Mouse (Mus musculus) hindbrain, embryonic 15.5 days (tissue): ENCODE results near the gene Cend1. TPM values are rescaled to one million over a fixed set of nuclear protein-coding genes. Genes with fewer than 3 reads are reported as not detected.

Source experiments
- ATAC-seq: fragments of 200-750 bp; cut with Nextera tagmentation; 2 replicates; pipeline ENCODE4 v1.8.0; 2017; ENCODE audit warnings: low read depth, moderate number of reproducible peaks, moderate TSS enrichment; ENCODE audit not compliant: low FRiP score
- H3K27ac ChIP-seq: fragments of 300-500 bp; sonication (generic); replicated peaks from 2 replicates; pipeline ENCODE4 v1.5.1; 2015; ENCODE audit warnings: mild to moderate bottlenecking, inconsistent platforms
- H3K27me3 ChIP-seq: fragments of 300-500 bp; sonication (generic); 2 replicates; pipeline ENCODE4 v1.6.1; 2015; ENCODE audit warnings: control low read depth, inconsistent platforms
- H3K36me3 ChIP-seq: fragments of 300-500 bp; sonication (generic); 2 replicates; pipeline ENCODE4 v1.6.1; 2015; ENCODE audit warnings: control low read depth, inconsistent platforms
- H3K4me1 ChIP-seq: fragments of 300-500 bp; sonication (generic); replicated peaks from 2 replicates; pipeline ENCODE4 v1.6.1; 2015; ENCODE audit warnings: control low read depth, inconsistent platforms
- H3K4me2 ChIP-seq: fragments of 300-500 bp; sonication (generic); 2 replicates; pipeline ENCODE4 v1.6.1; 2015; ENCODE audit warnings: moderate library complexity, mild to moderate bottlenecking, inconsistent platforms
- H3K4me3 ChIP-seq: fragments of 300-500 bp; sonication (generic); 2 replicates; pipeline ENCODE4 v1.5.1; 2015; ENCODE audit warnings: mild to moderate bottlenecking, inconsistent platforms
- H3K9ac ChIP-seq: fragments of 300-500 bp; sonication (generic); 2 replicates; pipeline ENCODE4 v1.6.1; 2015; ENCODE audit warnings: inconsistent platforms
- H3K9me3 ChIP-seq: fragments of 300-500 bp; sonication (generic); 2 replicates; pipeline ENCODE4 v1.6.1; 2016; ENCODE audit warnings: control low read depth, inconsistent platforms
- WGBS: fragments of 180-500 bp; shearing (Covaris S2); methylation state at CpG from one replicate; pipeline ENCODE4 v1.1.7; 2015; 5-methylcytosine and 5-hydroxymethylcytosine counted together
- polyA plus RNA-seq: library from polyadenylated mRNA; unstranded; fragments of >200 nt; fragmentation: Nextera tagmentation; extraction: Ambion mirVana; gene quantifications from 2 replicates; pipeline ENCODE4 v1.2.1, GENCODE M21; 2015

Cend1 gene
- polyA plus RNA-seq, 1 experiment from 2014 or later = 184 TPM

- H3K9me3 ChIP-seq = no peaks in the 10 kb centered on the region
- no peak overlapping the region for H3K27ac ChIP-seq
- no peaks in the 10 kb centered on the region for H3K27me3 ChIP-seq
- peaks cover 51% of the 10 kb centered on the region for H3K4me1 ChIP-seq
- WGBS = 94% methylated on average over 11 of the region's 11 CpGs
- no peak overlapping the region for H3K4me2 ChIP-seq
- H3K4me3 ChIP-seq = no peak overlapping the region
- H3K36me3 ChIP-seq = no peaks in the 10 kb centered on the region
- ATAC-seq = no peak
- no peak overlapping the region for H3K9ac ChIP-seq
Observed at GRCm38 (mm10) chr7:141439811-141440210, 10.5 kb upstream of the Cend1 start.

GRCm38 (mm10) chr7:141439140-141439679, 9.9 kb upstream of the Cend1 start:
- Histone ChIP-seq H3K4me2 (no peak overlapping the region), H3K9me3 (no peaks in the 10 kb centered on the region), H3K27me3 (no peaks in the 10 kb centered on the region), H3K27ac (no peak overlapping the region), H3K4me3 (no peak overlapping the region), H3K4me1 (peaks cover 57% of the 10 kb centered on the region), H3K9ac (no peak overlapping the region), H3K36me3 (no peaks in the 10 kb centered on the region)
- 95% methylated on average over 10 of the region's 10 CpGs for WGBS
- ATAC-seq = no peak

GRCm38 (mm10) chr7:141438201-141438968, 9.1 kb upstream of the Cend1 start:
- WGBS = 94% methylated on average over 12 of the region's 12 CpGs
- Histone ChIP-seq H3K27ac (peak overlapping the region; percentile 80; the same call in 1 of the 2 replicates), H3K4me2 (peak overlapping the region; percentile 84; the same call in 1 of the 2 replicates), H3K9ac (peak overlapping the region; percentile 61; the same call in 1 of the 2 replicates), H3K27me3 (no peaks in the 10 kb centered on the region), H3K9me3 (no peaks in the 10 kb centered on the region), H3K4me1 (peaks cover 57% of the 10 kb centered on the region), H3K4me3 (peak overlapping the region; percentile 54; the same call in 1 of the 2 replicates), H3K36me3 (no peaks in the 10 kb centered on the region)
- ATAC-seq = no peak

- Histone ChIP-seq H3K36me3 (peaks cover 7% of the 10 kb centered on the region; the same call in 1 of the 2 replicates), H3K4me3 (peak within 1 kb of the TSS; percentile 54), H3K27ac (peak within 1 kb of the TSS; percentile 80), H3K9ac (peak within 1 kb of the TSS; percentile 61), H3K4me2 (peak within 1 kb of the TSS; percentile 84), H3K4me1 (peaks cover 57% of the 10 kb centered on the region), H3K9me3 (no peaks in the 10 kb centered on the region), H3K27me3 (no peaks in the 10 kb centered on the region)
- whole genome bisulfite sequencing = 5% methylated on average over 53 of the region's 53 CpGs
- ATAC-seq = peak; percentile 80
Observed at GRCm38 (mm10) chr7:141437178-141438120, 8.2 kb upstream of the Cend1 start, which contains the start of gene Slc25a22. TSS of gene Slc25a22 (minus strand) at chr7:141437892.

- ATAC-seq = no peak
Observed at GRCm38 (mm10) chr7:141436523-141436892, 7.2 kb upstream of the Cend1 start.

GRCm38 (mm10) chr7:141435856-141436522, 6.7 kb upstream of the Cend1 start:
- Histone ChIP-seq H3K27me3 (no peaks in the 10 kb centered on the region), H3K4me3 (peak overlapping the region; percentile 61), H3K9me3 (no peaks in the 10 kb centered on the region), H3K27ac (no peak overlapping the region), H3K4me2 (peak overlapping the region; percentile 84), H3K36me3 (peaks cover 21% of the 10 kb centered on the region), H3K4me1 (peaks cover 63% of the 10 kb centered on the region), H3K9ac (peak overlapping the region; percentile 68; the same call in 1 of the 2 replicates)
- no peak for ATAC-seq
- WGBS = 70% methylated on average over 9 of the region's 9 CpGs

More at GRCm38 (mm10) chr7:141436523-141436892, 7.2 kb upstream of the Cend1 start:
- Histone ChIP-seq H3K27ac (peak overlapping the region; percentile 80; the same call in 1 of the 2 replicates), H3K36me3 (peaks cover 16% of the 10 kb centered on the region), H3K4me3 (peak overlapping the region; percentile 54), H3K4me2 (peak overlapping the region; percentile 84), H3K9me3 (no peaks in the 10 kb centered on the region), H3K9ac (peak overlapping the region; percentile 61; the same call in 1 of the 2 replicates), H3K27me3 (no peaks in the 10 kb centered on the region), H3K4me1 (peaks cover 63% of the 10 kb centered on the region)
- 38% methylated on average over 2 of the region's 2 CpGs for WGBS

GRCm38 (mm10) chr7:141435129-141435855, 6.0 kb upstream of the Cend1 start:
- ATAC-seq = peak; percentile 10; the same call in 1 of the 2 replicates
- peaks cover 64% of the 10 kb centered on the region for H3K4me1 ChIP-seq
- WGBS = 4% methylated on average over 17 of the region's 17 CpGs

GRCm38 (mm10) chr7:141434464-141434863, 5.2 kb upstream of the Cend1 start:
- Histone ChIP-seq H3K36me3 (peaks cover 30% of the 10 kb centered on the region), H3K4me2 (peak overlapping the region; percentile 84), H3K4me1 (peaks cover 72% of the 10 kb centered on the region), H3K4me3 (peak overlapping the region; percentile 61), H3K27me3 (no peaks in the 10 kb centered on the region), H3K27ac (peak overlapping the region; percentile 84), H3K9ac (peak overlapping the region; percentile 68), H3K9me3 (no peaks in the 10 kb centered on the region)
- peak; percentile 12; the same call in 1 of the 2 replicates for ATAC-seq
- 9% methylated on average over 8 of the region's 8 CpGs for WGBS

More at GRCm38 (mm10) chr7:141435129-141435855, 6.0 kb upstream of the Cend1 start:
- H3K9ac ChIP-seq = peak overlapping the region; percentile 68
- no peaks in the 10 kb centered on the region for H3K9me3 ChIP-seq
- peaks cover 28% of the 10 kb centered on the region for H3K36me3 ChIP-seq
- H3K4me2 ChIP-seq = peak overlapping the region; percentile 84
- no peaks in the 10 kb centered on the region for H3K27me3 ChIP-seq
- peak overlapping the region; percentile 61 for H3K4me3 ChIP-seq
- H3K27ac ChIP-seq = peak overlapping the region; percentile 84

GRCm38 (mm10) chr7:141433517-141434400, 4.5 kb upstream of the Cend1 start:
- Histone ChIP-seq H3K4me1 (peaks cover 76% of the 10 kb centered on the region), H3K27me3 (no peaks in the 10 kb centered on the region), H3K36me3 (peaks cover 30% of the 10 kb centered on the region), H3K4me3 (peak overlapping the region; percentile 61), H3K27ac (peak overlapping the region; percentile 84), H3K9ac (peak overlapping the region; percentile 68), H3K9me3 (no peaks in the 10 kb centered on the region), H3K4me2 (peak overlapping the region; percentile 84)
- 75% methylated on average over 15 of the region's 15 CpGs for WGBS
- ATAC-seq = no peak
